Comparison of ENCODE assay signal across 11 mouse cellular contexts in genomic region chr7:28938654-28939053, GRCm38 (mm10). TPM values are rescaled to one million over a fixed set of nuclear protein-coding genes. Genes with fewer than 3 reads are reported as not detected.
DNase-seq lines count a peak whose midpoint lies in the region; ATAC-seq and TF ChIP-seq lines count a peak whose summit lies in the region.
"Had no signal": no experiment of that assay in that cellular context is flagged by ENCODE, and none has a peak within 500 bp of the region (broad histone marks: within the 10 kb centered on the region; RNA-seq: fewer than 3 reads in every experiment).

No protein-coding gene starts in this region.

- H3K27ac ChIP-seq in heart, embryonic 11.5 days (ENCODE audit: low read depth, low read length): peak overlapping the region; percentile 88
- peak overlapping the region; percentile 17 for H3K27ac ChIP-seq in lung, embryonic 16.5 days (ENCODE audit: low read length)
- peak overlapping the region; percentile 78 for H3K27ac ChIP-seq in olfactory bulb, adult 2 months (ENCODE audit: insufficient read depth, low read depth, low read length)

- TF ChIP-seq CTCF in olfactory bulb, adult 2 months (IDR thresholded peaks at IDR 0.05; ENCODE audit: insufficient read depth, low read depth, low read length): no peak

- 80% methylated on average over 4 of the region's 4 CpGs for WGBS in heart, embryonic 11.5 days (ENCODE audit: insufficient replicate concordance)
- WGBS in lung, embryonic 16.5 days: 81% methylated on average over 4 of the region's 4 CpGs
- 26% methylated on average over 4 of the region's 4 CpGs for WGBS in olfactory bulb, adult 2 months

- peaks cover 81% of the 10 kb centered on the region for H3K4me1 ChIP-seq in heart, embryonic 11.5 days (ENCODE audit: control insufficient read depth, insufficient read depth, low read length)
- H3K4me1 ChIP-seq in lung, embryonic 16.5 days (replicated peaks; ENCODE audit: control insufficient read depth, insufficient read depth, low read length): peaks cover 66% of the 10 kb centered on the region
- H3K4me1 ChIP-seq in olfactory bulb, adult 2 months (ENCODE audit: control insufficient read depth, insufficient read depth, low read length): peaks cover 41% of the 10 kb centered on the region

- H3K9ac ChIP-seq in heart, embryonic 11.5 days (ENCODE audit: low read depth, low read length): peak overlapping the region; percentile 36
- H3K9ac ChIP-seq in lung, embryonic 16.5 days (ENCODE audit: low read length): 0 out of 2 replicates have a peak overlapping the region, but pooled peaks have one; percentile 23

- no peaks in the 10 kb centered on the region for H3K27me3 ChIP-seq in heart, embryonic 11.5 days (ENCODE audit: control insufficient read depth, insufficient read depth, low read length)
- no peaks in the 10 kb centered on the region for H3K27me3 ChIP-seq in lung, embryonic 16.5 days (ENCODE audit: control insufficient read depth, insufficient read depth, low read depth, low read length)

- no peaks in the 10 kb centered on the region for H3K36me3 ChIP-seq in heart, embryonic 11.5 days (ENCODE audit: control insufficient read depth, insufficient read depth, low read length)
- no peaks in the 10 kb centered on the region for H3K36me3 ChIP-seq in lung, embryonic 16.5 days (ENCODE audit: control insufficient read depth, insufficient read depth, low read length)

- intact Hi-C loops in heart, postnatal 36 days (cut with DNase I): no loop called here

- H3K4me2 ChIP-seq in heart, embryonic 11.5 days: no peak overlapping the region
- H3K4me2 ChIP-seq in lung, embryonic 16.5 days (ENCODE audit: low read depth, low read length): no peak overlapping the region

- ATAC-seq in heart, embryonic 11.5 days (replicated peaks; ENCODE audit: insufficient number of reproducible peaks, low FRiP score, low TSS enrichment): no peak
- no peak for ATAC-seq in lung, embryonic 16.5 days (ENCODE audit: low read depth)

- H3K9me3 ChIP-seq in heart, embryonic 11.5 days (replicated peaks; ENCODE audit: control insufficient read depth, low read length): no peaks in the 10 kb centered on the region
- no peaks in the 10 kb centered on the region for H3K9me3 ChIP-seq in lung, embryonic 16.5 days (ENCODE audit: control insufficient read depth, low read length)

- H3K4me3 ChIP-seq in heart, embryonic 11.5 days (ENCODE audit: low read depth, low read length): no peak overlapping the region
- no peak overlapping the region for H3K4me3 ChIP-seq in lung, embryonic 16.5 days (ENCODE audit: low read length)
- no peak overlapping the region for H3K4me3 ChIP-seq in olfactory bulb, adult 2 months (ENCODE audit: insufficient read depth, low read depth, low read length)

- no peak for DNase-seq in heart, postnatal 36 days
- DNase-seq in lung, postnatal 25 days (ENCODE audit: low spot score): no peak
- DNase-seq in fat pad, adult 2 months (ENCODE audit: extremely low read depth, low read depth, low spot score): peak; percentile 94
- DNase-seq in cerebellum, adult 18-20 months: no peak
- no peak for DNase-seq in adrenal gland, postnatal 4 days (ENCODE audit: low spot score in 2 of 2)
- DNase-seq: adrenal gland, postnatal 25 days; gastrocnemius, postnatal 14 days; layer of hippocampus, adult 9-11 months had no signal

- TF ChIP-seq POLR2A in olfactory bulb, adult 2 months (IDR thresholded peaks at IDR 0.05; ENCODE audit: insufficient read depth, low read depth, low read length): no peak

RNA-seq across cellular contexts. Expression of gene Actn4, which starts 23.5 kb away (rescaled TPM):
- 227 and 262 TPM in 2 replicates for polyA plus RNA-seq in heart, embryonic 11.5 days (2014; fragmentation: Nextera tagmentation; extraction: Ambion mirVana)
- 10 to 100 TPM; 69.4 to 81.8 TPM for total RNA-seq in heart, postnatal 36 days (2021)
- polyA plus RNA-seq in lung, embryonic 16.5 days (2015; fragmentation: Nextera tagmentation; extraction: Ambion mirVana): 313 and 319 TPM in 2 replicates
- polyA plus RNA-seq in olfactory bulb, adult 2 months (2012; ENCODE audit: insufficient read depth, insufficient read length, low replicate concordance, missing spikeins): 498 TPM in 1 of 2 replicates, not detected in the other
- 100 to 1,000 TPM; 220 to 242 TPM for total RNA-seq in adrenal gland, postnatal 4 days (2021)

RNA-seq across cellular contexts. Expression of gene Eif3k, which starts 43.0 kb away (rescaled TPM):
- 278 and 286 TPM in 2 replicates for polyA plus RNA-seq in heart, embryonic 11.5 days (2014; fragmentation: Nextera tagmentation; extraction: Ambion mirVana)
- 100 to 1,000 TPM; 159 to 163 TPM for total RNA-seq in heart, postnatal 36 days (2021)
- 366 and 367 TPM in 2 replicates for polyA plus RNA-seq in lung, embryonic 16.5 days (2015; fragmentation: Nextera tagmentation; extraction: Ambion mirVana)
- not detected in 2 replicates for polyA plus RNA-seq in olfactory bulb, adult 2 months (2012; ENCODE audit: insufficient read depth, insufficient read length, low replicate concordance, missing spikeins)
- total RNA-seq in adrenal gland, postnatal 4 days (2021): 100 to 1,000 TPM; 308 to 312 TPM

RNA-seq across cellular contexts. Expression of gene Map4k1, which starts 43.2 kb away (rescaled TPM):
- polyA plus RNA-seq in heart, embryonic 11.5 days (2014; fragmentation: Nextera tagmentation; extraction: Ambion mirVana): 6.8 and 6.9 TPM in 2 replicates
- total RNA-seq in heart, postnatal 36 days (2021): under 1 TPM; 0.61 to 0.81 TPM
- 8.9 and 10.7 TPM in 2 replicates for polyA plus RNA-seq in lung, embryonic 16.5 days (2015; fragmentation: Nextera tagmentation; extraction: Ambion mirVana)
- polyA plus RNA-seq in olfactory bulb, adult 2 months (2012; ENCODE audit: insufficient read depth, insufficient read length, low replicate concordance, missing spikeins): not detected in 2 replicates
- 1 to 10 TPM; 2.5 to 3.6 TPM for total RNA-seq in adrenal gland, postnatal 4 days (2021)

RNA-seq across cellular contexts. Expression of gene Capn12, which starts 57.4 kb away (rescaled TPM):
- 0.46 and 0.70 TPM in 2 replicates for polyA plus RNA-seq in heart, embryonic 11.5 days (2014; fragmentation: Nextera tagmentation; extraction: Ambion mirVana)
- under 1 TPM; 0.19 to 0.27 TPM for total RNA-seq in heart, postnatal 36 days (2021)
- 0.43 and 0.49 TPM in 2 replicates for polyA plus RNA-seq in lung, embryonic 16.5 days (2015; fragmentation: Nextera tagmentation; extraction: Ambion mirVana)
- polyA plus RNA-seq in olfactory bulb, adult 2 months (2012; ENCODE audit: insufficient read depth, insufficient read length, low replicate concordance, missing spikeins): not detected in 2 replicates
- under 1 TPM; 0.11 to 0.17 TPM for total RNA-seq in adrenal gland, postnatal 4 days (2021)

Comparison
In these comparisons a context has a peak if more than half of its experiments do, and no peak if none do; other contexts are left out.
1. H3K27ac ChIP-seq: peak in every context shown above with its lines; median percentile 88 in heart, embryonic 11.5 days; 78 in olfactory bulb, adult 2 months; 17 in lung, embryonic 16.5 days.
2. RNA of gene Eif3k, which starts 43.0 kb away (polyA plus RNA-seq): 366 to 367 TPM in lung, embryonic 16.5 days and 278 to 286 TPM in heart, embryonic 11.5 days; not detected in olfactory bulb, adult 2 months; every median in the first group is over 100 times any median in the second.